Mouse (Mus musculus) kidney, postnatal 14 days (tissue): ENCODE measurements around the gene Ciz1.
A peak's percentile ranks its signal among the peaks of the same experiment; 100 is the strongest.

Source experiments
- DNase-seq: peaks from one replicate; pipeline ENCODE4 v3.0.0; 2022; ENCODE audit warnings: mixed read lengths

Gene Ciz1

GRCm38 (mm10) chr2:32419359-32419758, 67.2 kb downstream of the Ciz1 start:
- DNase-seq: peak; percentile 91

GRCm38 (mm10) chr2:32420066-32420608, 68.0 kb downstream of the Ciz1 start:
- DNase-seq: no peak

- no peak for DNase-seq
These were observed 68.5 kb downstream of the Ciz1 start for GRCm38 (mm10) chr2:32420647-32421046.

GRCm38 (mm10) chr2:32421851-32422251, 69.7 kb downstream of the Ciz1 start:
- DNase-seq: peak; percentile 75

GRCm38 (mm10) chr2:32423481-32424331, 71.6 kb downstream of the Ciz1 start:
- peak; percentile 93 for DNase-seq

- no peak for DNase-seq
These were observed 72.7 kb downstream of the Ciz1 start for GRCm38 (mm10) chr2:32424796-32425195.

GRCm38 (mm10) chr2:32425568-32425967, 73.4 kb downstream of the Ciz1 start:
- DNase-seq: no peak

- no peak for DNase-seq
These were observed 74.0 kb downstream of the Ciz1 start for GRCm38 (mm10) chr2:32426141-32426540.

GRCm38 (mm10) chr2:32427720-32428119, 75.6 kb downstream of the Ciz1 start:
- no peak for DNase-seq

GRCm38 (mm10) chr2:32428262-32428722, 76.2 kb downstream of the Ciz1 start:
- DNase-seq: no peak

GRCm38 (mm10) chr2:32429215-32429891, 77.2 kb downstream of the Ciz1 start:
- DNase-seq: no peak
